Mouse (Mus musculus): ENCODE measurements around the gene Lingo4. TPM values are rescaled to one million over a fixed set of nuclear protein-coding genes. Genes with fewer than 3 reads are reported as not detected.

Gene Lingo4
- polyA plus RNA-seq, 1 experiment from 2014 or later: 0.42 TPM

GRCm38 (mm10) chr3:94413031-94413679 is 14.8 kb downstream of the Lingo4 start, which contains the start of gene Tdrkh:
Gene Tdrkh, plus strand, starts transcription at chr3:94413273.
- H3K4me1 ChIP-seq (replicated peaks; ENCODE audit: control insufficient read depth, insufficient read depth): peaks cover 4% of the 10 kb centered on the region; the same call in 1 of the 2 replicates
- no peaks in the 10 kb centered on the region for H3K27me3 ChIP-seq (ENCODE audit: control insufficient read depth, insufficient read depth, low read length)
- H3K36me3 ChIP-seq (ENCODE audit: control insufficient read depth, insufficient read depth, low read length): no peaks in the 10 kb centered on the region
- H3K27ac ChIP-seq (replicated peaks): no peak within 1 kb of the TSS
- H3K9ac ChIP-seq (ENCODE audit: low read length): peak within 1 kb of the TSS; percentile 38; the same call in 1 of the 2 replicates
- peak within 1 kb of the TSS; percentile 77 for H3K4me2 ChIP-seq (replicated peaks; ENCODE audit: low read depth)
- peak; percentile 54 for TF ChIP-seq CTCF (IDR thresholded peaks at IDR 0.05; ENCODE audit: low read depth)
- peak; percentile 48 for TF ChIP-seq EP300 (optimal IDR thresholded peaks at IDR 0.05)
- no peaks in the 10 kb centered on the region for H3K9me3 ChIP-seq (ENCODE audit: control insufficient read depth, low read length)
- peak; percentile 96 for DNase-seq (ENCODE audit: low spot score)
- WGBS: 11% methylated on average over 52 of the region's 52 CpGs
- ATAC-seq (ENCODE audit: low FRiP score, low TSS enrichment): peak; percentile 100
- peak within 1 kb of the TSS; percentile 44 for H3K4me3 ChIP-seq (ENCODE audit: low read depth, low read length)

DNA sequence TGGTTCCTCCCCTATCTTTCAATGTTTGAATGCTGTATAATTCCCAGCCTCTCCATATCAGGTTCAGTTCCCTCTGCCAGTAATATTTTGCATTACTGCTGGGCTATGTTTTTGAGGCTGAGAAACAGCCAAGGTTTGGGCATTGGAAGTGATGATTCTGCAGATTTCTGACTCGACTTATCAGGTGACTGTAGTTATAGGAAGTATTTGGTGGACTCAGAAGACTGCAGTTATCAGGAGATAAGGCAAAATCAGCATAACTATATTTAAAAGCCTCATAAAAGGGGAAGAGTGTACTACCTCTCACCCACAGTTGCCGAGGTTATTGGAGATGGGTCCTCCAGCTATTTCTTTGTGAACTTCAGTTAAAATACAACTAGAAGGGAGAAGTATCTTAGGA is 32.7 kb downstream of the Lingo4 start:
- H3K27me3 ChIP-seq (ENCODE audit: control insufficient read depth, insufficient read depth, low read length): no peaks in the 10 kb centered on the region
- H3K9ac ChIP-seq (ENCODE audit: low read length): no peak overlapping the region
- no peaks in the 10 kb centered on the region for H3K9me3 ChIP-seq (ENCODE audit: control insufficient read depth, low read length)
- H3K4me1 ChIP-seq (replicated peaks; ENCODE audit: control insufficient read depth, insufficient read depth): no peaks in the 10 kb centered on the region
- ATAC-seq (ENCODE audit: low FRiP score, low TSS enrichment): no peak
- H3K27ac ChIP-seq (replicated peaks): no peak overlapping the region
- 68% methylated on average over 2 of the region's 2 CpGs for WGBS
- H3K4me3 ChIP-seq (ENCODE audit: low read depth, low read length): no peak overlapping the region
- TF ChIP-seq EP300 (optimal IDR thresholded peaks at IDR 0.05) (no peak), CTCF (IDR thresholded peaks at IDR 0.05; ENCODE audit: low read depth) (no peak)
- H3K36me3 ChIP-seq (ENCODE audit: control insufficient read depth, insufficient read depth, low read length): no peaks in the 10 kb centered on the region
- no peak overlapping the region for H3K4me2 ChIP-seq (replicated peaks; ENCODE audit: low read depth)
- no peak for DNase-seq (ENCODE audit: low spot score)

DNA sequence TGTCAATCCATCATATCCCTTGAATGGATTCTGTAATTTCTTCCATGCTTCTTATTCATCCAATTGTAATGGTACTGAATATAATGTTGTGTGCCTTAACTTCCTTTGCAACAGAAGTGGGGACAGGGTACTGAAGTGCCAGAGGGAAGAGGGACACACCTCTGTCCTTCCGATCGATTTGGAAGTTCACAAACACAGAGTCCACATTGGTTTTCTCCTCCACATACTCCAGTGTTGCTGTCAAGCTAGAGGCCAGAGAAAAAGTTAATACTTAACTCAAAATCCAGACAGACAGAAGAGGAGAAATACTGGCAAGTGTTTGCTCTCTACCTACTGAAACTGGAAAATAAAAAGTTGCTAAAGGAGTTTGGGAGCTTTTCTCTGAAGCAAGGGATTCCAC is 36.0 kb downstream of the Lingo4 start:
- WGBS: 67% methylated on average over 2 of the region's 2 CpGs
- Histone ChIP-seq H3K9me3 (ENCODE audit: control insufficient read depth, low read length) (no peaks in the 10 kb centered on the region), H3K4me2 (replicated peaks; ENCODE audit: low read depth) (no peak overlapping the region), H3K9ac (ENCODE audit: low read length) (no peak overlapping the region), H3K36me3 (ENCODE audit: control insufficient read depth, insufficient read depth, low read length) (no peaks in the 10 kb centered on the region), H3K4me1 (replicated peaks; ENCODE audit: control insufficient read depth, insufficient read depth) (no peaks in the 10 kb centered on the region), H3K4me3 (ENCODE audit: low read depth, low read length) (no peak overlapping the region), H3K27ac (replicated peaks) (no peak overlapping the region), H3K27me3 (ENCODE audit: control insufficient read depth, insufficient read depth, low read length) (no peaks in the 10 kb centered on the region)
- TF ChIP-seq CTCF (IDR thresholded peaks at IDR 0.05; ENCODE audit: low read depth): no peak
- no peak for TF ChIP-seq EP300 (optimal IDR thresholded peaks at IDR 0.05)
- ATAC-seq (ENCODE audit: low FRiP score, low TSS enrichment) (no peak), DNase-seq (ENCODE audit: low spot score) (no peak)

- Histone ChIP-seq H3K4me1 (replicated peaks; ENCODE audit: control insufficient read depth, insufficient read depth) (no peaks in the 10 kb centered on the region), H3K36me3 (ENCODE audit: control insufficient read depth, insufficient read depth, low read length) (no peaks in the 10 kb centered on the region), H3K4me2 (replicated peaks; ENCODE audit: low read depth) (no peak overlapping the region), H3K27me3 (ENCODE audit: control insufficient read depth, insufficient read depth, low read length) (no peaks in the 10 kb centered on the region), H3K4me3 (ENCODE audit: low read depth, low read length) (no peak overlapping the region), H3K9ac (ENCODE audit: low read length) (no peak overlapping the region), H3K27ac (replicated peaks) (no peak overlapping the region), H3K9me3 (ENCODE audit: control insufficient read depth, low read length) (no peaks in the 10 kb centered on the region)
- DNase-seq (ENCODE audit: low spot score) (no peak), ATAC-seq (ENCODE audit: low FRiP score, low TSS enrichment) (no peak)
- WGBS: 80% methylated on average over 9 of the region's 9 CpGs
- no peak for TF ChIP-seq EP300 (optimal IDR thresholded peaks at IDR 0.05)
- TF ChIP-seq CTCF (IDR thresholded peaks at IDR 0.05; ENCODE audit: low read depth): no peak
Observed at GRCm38 (mm10) chr3:94436420-94436819, 38.1 kb downstream of the Lingo4 start.

- H3K27ac ChIP-seq (replicated peaks): no peak overlapping the region
- no peak for DNase-seq (ENCODE audit: low spot score)
- no peaks in the 10 kb centered on the region for H3K27me3 ChIP-seq (ENCODE audit: control insufficient read depth, insufficient read depth, low read length)
- no peaks in the 10 kb centered on the region for H3K9me3 ChIP-seq (ENCODE audit: control insufficient read depth, low read length)
- peaks cover 8% of the 10 kb centered on the region; the same call in 1 of the 2 replicates for H3K36me3 ChIP-seq (ENCODE audit: control insufficient read depth, insufficient read depth, low read length)
- no peaks in the 10 kb centered on the region for H3K4me1 ChIP-seq (replicated peaks; ENCODE audit: control insufficient read depth, insufficient read depth)
- TF ChIP-seq EP300 (optimal IDR thresholded peaks at IDR 0.05) (no peak), CTCF (IDR thresholded peaks at IDR 0.05; ENCODE audit: low read depth) (peak; percentile 72)
- no peak overlapping the region for H3K9ac ChIP-seq (ENCODE audit: low read length)
- WGBS: 40% methylated on average over 3 of the region's 3 CpGs
- no peak for ATAC-seq (ENCODE audit: low FRiP score, low TSS enrichment)
- no peak overlapping the region for H3K4me3 ChIP-seq (ENCODE audit: low read depth, low read length)
- no peak overlapping the region for H3K4me2 ChIP-seq (replicated peaks; ENCODE audit: low read depth)
Observed at GRCm38 (mm10) chr3:94441182-94441581, 42.9 kb downstream of the Lingo4 start.

DNA sequence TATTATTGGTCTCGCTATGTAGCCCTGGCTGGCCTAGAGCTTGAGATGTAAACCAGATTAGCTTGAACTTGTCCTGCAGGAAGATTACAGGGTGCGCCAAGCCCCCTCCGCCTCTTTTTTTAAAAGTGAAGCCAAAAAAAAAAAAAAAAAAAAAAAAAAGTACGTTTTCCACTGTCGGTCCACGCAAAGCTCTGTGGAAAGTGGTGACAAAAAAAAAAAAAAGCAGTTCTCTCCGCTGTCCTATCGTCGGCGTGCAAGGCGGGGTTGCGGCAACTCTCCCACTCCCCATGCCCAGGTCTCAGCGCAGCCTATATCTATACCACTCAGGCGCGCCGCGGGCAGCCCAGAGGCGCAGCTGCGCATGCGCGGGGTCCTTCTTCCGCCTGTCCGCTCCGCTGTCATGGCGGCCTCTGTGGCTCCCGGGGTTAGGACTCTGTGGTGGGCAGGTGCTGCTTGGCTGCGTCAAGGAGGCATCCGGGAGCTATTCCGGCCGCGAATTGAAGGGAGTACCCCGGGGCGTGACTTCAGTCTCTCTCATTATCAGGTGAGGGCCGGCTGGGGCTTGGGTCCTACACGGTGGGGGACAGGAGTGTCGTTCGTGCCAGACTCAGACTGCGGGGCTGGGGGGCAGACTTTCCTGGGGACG is 44.8 kb downstream of the Lingo4 start, which contains the start of gene Mrpl9:
Gene Mrpl9 (plus strand): TSS at position 368 of the 646 bp plus-strand sequence.
- WGBS: under 1% methylated on average over 39 of the region's 39 CpGs
- H3K4me1 ChIP-seq (replicated peaks; ENCODE audit: control insufficient read depth, insufficient read depth): no peaks in the 10 kb centered on the region
- peak; percentile 96 for ATAC-seq (ENCODE audit: low FRiP score, low TSS enrichment)

More for the DNA sequence above, 44.8 kb downstream of the Lingo4 start, which contains the start of gene Mrpl9:
- peak within 1 kb of the TSS; percentile 98 for H3K9ac ChIP-seq (ENCODE audit: low read length)
- H3K4me2 ChIP-seq (replicated peaks; ENCODE audit: low read depth): peak within 1 kb of the TSS; percentile 92
- DNase-seq (ENCODE audit: low spot score): peak; percentile 94
- no peaks in the 10 kb centered on the region for H3K27me3 ChIP-seq (ENCODE audit: control insufficient read depth, insufficient read depth, low read length)
- H3K27ac ChIP-seq (replicated peaks): peak within 1 kb of the TSS; percentile 80
- no peaks in the 10 kb centered on the region for H3K9me3 ChIP-seq (ENCODE audit: control insufficient read depth, low read length)
- peaks cover 19% of the 10 kb centered on the region for H3K36me3 ChIP-seq (ENCODE audit: control insufficient read depth, insufficient read depth, low read length)
- peak within 1 kb of the TSS; percentile 97 for H3K4me3 ChIP-seq (ENCODE audit: low read depth, low read length)
- TF ChIP-seq EP300 (optimal IDR thresholded peaks at IDR 0.05) (no peak), CTCF (IDR thresholded peaks at IDR 0.05; ENCODE audit: low read depth) (peak; percentile 13; the same call in 1 of the 2 replicates)
